Mouse (Mus musculus): ENCODE results near the gene Ftsj3.

DNA sequence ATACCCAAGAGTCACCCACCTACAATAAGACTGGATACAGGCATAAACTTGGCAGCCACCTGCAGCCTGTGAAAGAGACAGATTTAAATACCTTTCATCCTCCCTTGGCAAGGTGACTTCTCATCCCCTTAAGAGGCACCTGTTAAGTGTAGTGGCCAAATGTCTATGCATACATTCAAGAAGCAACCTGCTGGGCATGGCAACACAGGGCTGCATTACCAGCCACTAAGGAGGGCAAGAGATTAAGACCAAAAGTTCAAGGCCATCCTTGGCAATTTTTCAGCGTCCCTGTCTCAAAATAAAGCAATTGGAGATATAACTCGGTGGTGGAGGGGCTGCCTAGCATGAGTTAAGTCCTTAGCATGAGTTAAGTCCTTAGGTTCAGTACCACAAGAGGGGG lies 1.1 kb downstream of the Ftsj3 start:
- TF ChIP-seq POLR2A (IDR thresholded peaks at IDR 0.05; ENCODE audit: low read depth, low read length) (no peak), CTCF (conservative IDR thresholded peaks at IDR 0.05; ENCODE audit: insufficient read depth, insufficient read length, low read depth, low read length) (no peak)
